Mouse (Mus musculus) MEL (cell line): ENCODE data around the gene Kmt5a.

ENCODE experiments used
- CHD2 ChIP-seq: IDR thresholded peaks from 2 replicates; pipeline ENCODE4 v1.6.1; 2011; ENCODE audit warnings: low read length, improper control_type of control experiment
- CTCF ChIP-seq, 3 experiments: IDR thresholded peaks in 2 of 3; conservative IDR thresholded peaks in 1 of 3; 2 replicates each; pipeline ENCODE4 v1.5.1; 2011 to 2012; ENCODE audit warnings: low read length in 3 of 3, low read depth in 2 of 3, mild to moderate bottlenecking in 2 of 3, improper control_type of control experiment in 1 of 3, inconsistent platforms in 1 of 3, mixed read lengths in 1 of 3, moderate library complexity in 1 of 3; ENCODE audit not compliant: control insufficient read depth in 1 of 3, insufficient read depth in 1 of 3, poor library complexity in 1 of 3, severe bottlenecking in 1 of 3
- EP300 ChIP-seq, 2 experiments: IDR thresholded peaks; 2 replicates each; pipeline ENCODE4 v1.6.1; 2011; ENCODE audit warnings: improper control_type of control experiment in 2 of 2, low read length in 2 of 2, low read depth in 1 of 2, mild to moderate bottlenecking in 1 of 2
- HCFC1 ChIP-seq: IDR thresholded peaks from 2 replicates; pipeline ENCODE4 v1.6.1; 2012; ENCODE audit warnings: low read depth, mild to moderate bottlenecking, inconsistent platforms, low read length, improper control_type of control experiment, moderate library complexity
- MAX ChIP-seq: IDR thresholded peaks from 2 replicates; pipeline ENCODE4 v1.6.1; 2011; ENCODE audit warnings: low read length, improper control_type of control experiment
- MAZ ChIP-seq: IDR thresholded peaks from 2 replicates; pipeline ENCODE4 v1.6.1; 2012; ENCODE audit warnings: low read depth, mild to moderate bottlenecking, inconsistent platforms, low read length, improper control_type of control experiment
- POLR2A ChIP-seq, 2 experiments: IDR thresholded peaks; 2 replicates each; pipeline ENCODE4 v1.6.1; 2011 to 2012; ENCODE audit warnings: low read length in 2 of 2, mild to moderate bottlenecking in 2 of 2, control low read depth in 1 of 2, improper control_type of control experiment in 1 of 2, low read depth in 1 of 2, moderate library complexity in 1 of 2; ENCODE audit not compliant: control insufficient read depth in 1 of 2, insufficient read depth in 1 of 2, poor library complexity in 1 of 2
- TBP ChIP-seq: IDR thresholded peaks from 2 replicates; pipeline ENCODE4 v1.8.0; 2011; ENCODE audit warnings: low read depth, low read length, improper control_type of control experiment
- USF1 ChIP-seq: IDR thresholded peaks from 2 replicates; pipeline ENCODE4 v1.6.1; 2014; ENCODE audit warnings: low read depth, mild to moderate bottlenecking, inconsistent platforms, low read length, improper control_type of control experiment, moderate library complexity
- ZMIZ1 ChIP-seq: IDR thresholded peaks from 2 replicates; pipeline ENCODE4 v1.6.1; 2012; ENCODE audit warnings: low read depth, mild to moderate bottlenecking, inconsistent platforms, low read length, improper control_type of control experiment, moderate library complexity

GRCm38 (mm10) chr5:124491732-124492131 is 52.0 kb downstream of the Kmt5a start:
- TF ChIP-seq USF1 = no peak
- TF ChIP-seq HCFC1 = no peak
- no peak for TF ChIP-seq EP300 (IDR thresholded peaks at IDR 0.05; ENCODE audit: low read depth in 1 of 2, low read length in 2 of 2)
- no peak for TF ChIP-seq MAZ
- no peak for TF ChIP-seq CTCF (IDR thresholded peaks at IDR 0.05 in 2 of 3, conservative IDR thresholded peaks at IDR 0.05 in 1 of 3; ENCODE audit: control insufficient read depth in 1 of 3, insufficient read depth in 1 of 3, low read depth in 2 of 3, low read length in 3 of 3, poor library complexity in 1 of 3, severe bottlenecking in 1 of 3)
- no peak for TF ChIP-seq ZMIZ1
- TF ChIP-seq POLR2A (IDR thresholded peaks at IDR 0.05; ENCODE audit: control insufficient read depth in 1 of 2, insufficient read depth in 1 of 2, low read depth in 1 of 2, low read length in 2 of 2, poor library complexity in 1 of 2) = 0 out of 4 replicates have a peak, but pooled peaks of 1 of the 2 experiments have one; percentile 20
- no peak for TF ChIP-seq TBP
- TF ChIP-seq CHD2 = no peak
- TF ChIP-seq MAX = no peak
